Mouse (Mus musculus) c-Kit-negative CD71-positive TER-119-positive erythroid progenitor cells, embryonic 14.5 days (primary cell): ENCODE results near the gene Ehd1.

Experiments
- DNase-seq: peaks from one replicate; pipeline ENCODE4 v3.0.0-alpha.2; 2013; ENCODE audit warnings: low read depth, low spot score

The Ehd1 gene

GRCm38 (mm10) chr19:6276426-6277421, at the start of gene Ehd1:
Gene Ehd1, plus strand, starts transcription at chr19:6276725.
- peak; percentile 97 for DNase-seq

GRCm38 (mm10) chr19:6226763-6227162, 49.8 kb upstream of the Ehd1 start:
- DNase-seq = no peak

- DNase-seq = no peak
These were observed 48.7 kb upstream of the Ehd1 start for GRCm38 (mm10) chr19:6227864-6228263.

- DNase-seq = no peak
These were observed 46.1 kb upstream of the Ehd1 start for GRCm38 (mm10) chr19:6230411-6230810.

- DNase-seq = no peak
These were observed 45.5 kb upstream of the Ehd1 start for GRCm38 (mm10) chr19:6231036-6231435.

- no peak for DNase-seq
These were observed 42.9 kb upstream of the Ehd1 start for GRCm38 (mm10) chr19:6233647-6234046.

- no peak for DNase-seq
These were observed 42.0 kb upstream of the Ehd1 start for GRCm38 (mm10) chr19:6234337-6235083.

GRCm38 (mm10) chr19:6235084-6236052, 41.2 kb upstream of the Ehd1 start, which contains the start of gene Ppp2r5b:
Gene Ppp2r5b, minus strand, starts transcription at chr19:6235872.
- peak; percentile 70 for DNase-seq

- peak; percentile 71 for DNase-seq
These were observed 40.5 kb upstream of the Ehd1 start for GRCm38 (mm10) chr19:6236053-6236441.

- DNase-seq = no peak
These were observed 39.7 kb upstream of the Ehd1 start for GRCm38 (mm10) chr19:6236842-6237241.

- DNase-seq = no peak
These were observed 37.8 kb upstream of the Ehd1 start for GRCm38 (mm10) chr19:6238740-6239139.

GRCm38 (mm10) chr19:6240136-6240535, 36.4 kb upstream of the Ehd1 start:
- DNase-seq = peak; percentile 63

- no peak for DNase-seq
These were observed 35.8 kb upstream of the Ehd1 start for GRCm38 (mm10) chr19:6240725-6241124.

- DNase-seq = peak; percentile 98
These were observed 35.0 kb upstream of the Ehd1 start, which contains the start of gene Atg2a for GRCm38 (mm10) chr19:6241274-6242107. Gene Atg2a, plus strand, starts transcription at chr19:6241668.

- no peak for DNase-seq
These were observed 34.2 kb upstream of the Ehd1 start for GRCm38 (mm10) chr19:6242281-6242680.

- no peak for DNase-seq
These were observed 33.3 kb upstream of the Ehd1 start for GRCm38 (mm10) chr19:6243226-6243625.

GRCm38 (mm10) chr19:6245806-6246205, 30.7 kb upstream of the Ehd1 start:
- no peak for DNase-seq

GRCm38 (mm10) chr19:6247526-6248300, 28.8 kb upstream of the Ehd1 start:
- DNase-seq = no peak

GRCm38 (mm10) chr19:6253021-6253420, 23.5 kb upstream of the Ehd1 start:
- DNase-seq = no peak
